Mouse (Mus musculus): ENCODE results near the gene Gpx4. TPM values are rescaled to one million over a fixed set of nuclear protein-coding genes. Genes with fewer than 3 reads are reported as not detected.

The Gpx4 gene
- polyA plus RNA-seq, 1 experiment = 376 TPM

DNA sequence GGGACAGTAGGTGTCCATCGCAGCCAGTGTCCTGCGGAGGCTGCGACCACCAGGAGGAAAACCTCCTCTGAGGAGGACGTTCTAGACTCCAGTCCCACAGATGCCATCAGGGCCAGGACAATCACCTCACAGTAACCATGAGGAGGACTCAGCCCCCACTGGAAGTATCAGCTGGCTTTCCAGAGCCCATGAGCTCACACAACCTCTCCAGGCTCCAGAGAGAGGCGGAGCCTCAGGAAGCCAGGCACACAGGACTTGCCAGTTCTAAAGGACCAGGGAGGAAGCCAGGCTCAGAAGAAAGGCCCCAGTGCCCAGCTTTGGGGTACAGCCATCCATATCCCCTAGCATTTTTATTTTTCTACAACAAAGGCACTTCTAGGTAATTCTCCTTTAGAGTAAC, 48.6 kb downstream of the Gpx4 start:
- no peak for DNase-seq (ENCODE audit: low read depth)

DNA sequence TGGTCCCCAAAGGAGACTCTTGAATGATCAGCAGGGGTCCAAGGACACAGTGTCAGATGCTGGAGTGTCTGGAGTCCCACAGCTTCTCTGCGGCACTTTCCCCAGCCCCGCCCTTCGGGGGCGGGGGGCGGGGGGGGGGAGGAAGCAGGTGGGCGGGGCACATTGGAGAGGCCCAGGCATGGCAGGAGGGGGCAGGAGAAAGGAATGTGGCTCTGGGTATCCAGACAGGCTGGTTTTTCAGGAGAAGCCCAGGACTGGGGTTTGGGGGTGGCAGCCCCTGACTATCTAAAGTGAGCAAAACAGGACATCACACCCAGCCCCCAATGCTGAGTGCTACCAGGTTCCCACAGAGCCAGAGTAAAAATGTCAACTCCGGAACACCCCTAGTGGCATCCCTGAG, 50.3 kb downstream of the Gpx4 start:
- TF ChIP-seq POLR2A (IDR thresholded peaks at IDR 0.05; ENCODE audit: borderline replicate concordance, extremely low read depth, insufficient read depth, insufficient read length, poor library complexity, severe bottlenecking) = no peak
- no peak for TF ChIP-seq CTCF (IDR thresholded peaks at IDR 0.05; ENCODE audit: borderline replicate concordance, extremely low read depth, insufficient read depth, insufficient read length)

More for the DNA sequence above, 48.6 kb downstream of the Gpx4 start:
- TF ChIP-seq CTCF (IDR thresholded peaks at IDR 0.05; ENCODE audit: borderline replicate concordance, extremely low read depth, insufficient read depth, insufficient read length) (no peak), POLR2A (IDR thresholded peaks at IDR 0.05; ENCODE audit: borderline replicate concordance, extremely low read depth, insufficient read depth, insufficient read length, poor library complexity, severe bottlenecking) (no peak)

GRCm38 (mm10) chr10:80098630-80099029, 51.7 kb downstream of the Gpx4 start:
- TF ChIP-seq CTCF (IDR thresholded peaks at IDR 0.05; ENCODE audit: borderline replicate concordance, extremely low read depth, insufficient read depth, insufficient read length) (no peak), POLR2A (IDR thresholded peaks at IDR 0.05; ENCODE audit: borderline replicate concordance, extremely low read depth, insufficient read depth, insufficient read length, poor library complexity, severe bottlenecking) (no peak)

More for the DNA sequence above, 50.3 kb downstream of the Gpx4 start:
- no peak for DNase-seq (ENCODE audit: low read depth)

GRCm38 (mm10) chr10:80100982-80101381, 54.0 kb downstream of the Gpx4 start:
- TF ChIP-seq POLR2A (IDR thresholded peaks at IDR 0.05; ENCODE audit: borderline replicate concordance, extremely low read depth, insufficient read depth, insufficient read length, poor library complexity, severe bottlenecking) (no peak), CTCF (IDR thresholded peaks at IDR 0.05; ENCODE audit: borderline replicate concordance, extremely low read depth, insufficient read depth, insufficient read length) (no peak)
- no peak for DNase-seq (ENCODE audit: low read depth)

More at GRCm38 (mm10) chr10:80098630-80099029, 51.7 kb downstream of the Gpx4 start:
- no peak for DNase-seq (ENCODE audit: low read depth)

DNA sequence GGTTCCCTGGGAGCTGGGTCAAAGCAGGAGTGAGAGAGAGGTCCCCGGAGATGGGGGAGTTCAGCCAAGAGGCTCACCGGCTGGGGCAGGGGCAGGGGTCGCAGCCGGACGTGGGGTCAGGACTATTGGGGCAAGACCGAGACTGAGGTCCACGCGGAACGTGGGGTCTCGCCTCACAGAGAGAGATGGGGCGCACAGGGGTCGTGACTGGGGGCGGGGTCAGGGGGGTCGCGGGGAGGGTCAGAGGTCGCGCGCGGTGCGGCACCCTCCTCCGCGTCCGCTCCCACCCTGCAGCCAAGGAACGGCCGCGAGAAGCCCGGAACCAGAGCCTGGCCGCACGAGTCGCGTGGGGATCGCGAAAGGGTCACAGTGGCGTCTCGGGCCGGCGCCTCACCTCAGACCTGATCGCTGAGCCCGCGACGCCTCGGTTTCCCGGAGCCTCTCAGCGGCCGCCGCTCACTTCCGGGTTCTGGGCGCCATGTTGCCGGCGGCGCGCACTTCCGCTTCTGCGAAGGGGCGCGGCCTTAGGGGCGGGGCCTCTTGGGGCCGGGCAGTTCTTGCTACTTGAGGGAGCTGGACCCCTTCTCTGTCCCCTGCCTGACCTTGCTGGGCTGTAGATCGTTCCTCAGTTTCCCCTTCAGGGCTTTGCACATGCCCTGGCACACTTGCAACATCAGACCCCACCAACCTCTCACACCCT, 55.4 kb downstream of the Gpx4 start:
- DNase-seq (ENCODE audit: low read depth) = peak; percentile 92
- TF ChIP-seq CTCF (IDR thresholded peaks at IDR 0.05; ENCODE audit: borderline replicate concordance, extremely low read depth, insufficient read depth, insufficient read length) = no peak
- peak; percentile 68 for TF ChIP-seq POLR2A (IDR thresholded peaks at IDR 0.05; ENCODE audit: borderline replicate concordance, extremely low read depth, insufficient read depth, insufficient read length, poor library complexity, severe bottlenecking)

DNA sequence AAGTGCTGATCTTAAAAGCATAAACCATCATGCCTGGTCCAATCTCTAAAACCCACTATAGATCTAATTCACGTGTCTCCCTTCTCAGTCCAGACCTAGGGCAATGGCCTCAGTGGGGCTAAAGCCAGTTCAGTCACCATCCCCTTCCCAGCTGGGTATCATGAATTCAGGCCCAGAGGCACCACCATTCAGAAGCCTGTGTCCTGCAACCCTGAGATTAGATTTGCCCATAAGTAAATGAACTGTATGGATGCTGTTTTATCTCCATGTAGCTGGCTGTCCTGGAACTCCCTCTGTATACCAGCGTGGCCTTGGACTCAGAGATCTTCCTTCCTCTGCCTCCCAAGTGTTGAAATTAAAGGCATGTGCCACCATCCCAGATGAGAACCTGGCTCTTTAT, 56.1 kb downstream of the Gpx4 start:
- no peak for DNase-seq (ENCODE audit: low read depth)
- TF ChIP-seq POLR2A (IDR thresholded peaks at IDR 0.05; ENCODE audit: borderline replicate concordance, extremely low read depth, insufficient read depth, insufficient read length, poor library complexity, severe bottlenecking) (no peak), CTCF (IDR thresholded peaks at IDR 0.05; ENCODE audit: borderline replicate concordance, extremely low read depth, insufficient read depth, insufficient read length) (no peak)

- no peak for DNase-seq (ENCODE audit: low read depth)
- TF ChIP-seq CTCF (IDR thresholded peaks at IDR 0.05; ENCODE audit: borderline replicate concordance, extremely low read depth, insufficient read depth, insufficient read length) (no peak), POLR2A (IDR thresholded peaks at IDR 0.05; ENCODE audit: borderline replicate concordance, extremely low read depth, insufficient read depth, insufficient read length, poor library complexity, severe bottlenecking) (no peak)
Observed at GRCm38 (mm10) chr10:80104181-80104580, 57.2 kb downstream of the Gpx4 start.

- no peak for TF ChIP-seq CTCF (IDR thresholded peaks at IDR 0.05; ENCODE audit: borderline replicate concordance, extremely low read depth, insufficient read depth, insufficient read length)
- no peak for TF ChIP-seq POLR2A (IDR thresholded peaks at IDR 0.05; ENCODE audit: borderline replicate concordance, extremely low read depth, insufficient read depth, insufficient read length, poor library complexity, severe bottlenecking)
Observed at GRCm38 (mm10) chr10:80105460-80105859, 58.5 kb downstream of the Gpx4 start, which contains the start of gene Sbno2. TSS of gene Sbno2 (minus strand) at chr10:80105571.

DNA sequence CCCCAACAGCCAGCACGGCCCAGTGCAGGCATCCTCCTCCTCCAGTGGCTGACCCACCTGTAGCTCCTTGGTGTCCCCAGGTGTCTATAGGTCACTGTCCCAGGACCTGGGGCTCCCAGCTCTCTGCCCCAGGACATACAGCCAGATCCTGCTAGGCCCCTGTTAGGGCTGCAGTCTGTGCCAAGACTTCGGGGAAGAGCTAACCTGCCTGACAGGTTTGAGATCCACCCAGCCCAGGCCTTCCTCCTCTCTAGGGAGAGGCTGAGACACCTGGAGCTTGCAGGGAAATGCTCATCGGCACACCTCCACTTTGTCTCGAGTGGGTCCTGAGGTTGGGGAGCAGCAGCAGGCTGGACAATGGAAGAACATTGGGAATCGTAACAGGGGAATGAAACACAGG, 59.0 kb downstream of the Gpx4 start:
- TF ChIP-seq POLR2A (IDR thresholded peaks at IDR 0.05; ENCODE audit: borderline replicate concordance, extremely low read depth, insufficient read depth, insufficient read length, poor library complexity, severe bottlenecking) (no peak), CTCF (IDR thresholded peaks at IDR 0.05; ENCODE audit: borderline replicate concordance, extremely low read depth, insufficient read depth, insufficient read length) (no peak)
- no peak for DNase-seq (ENCODE audit: low read depth)

More at GRCm38 (mm10) chr10:80105460-80105859, 58.5 kb downstream of the Gpx4 start, which contains the start of gene Sbno2:
- no peak for DNase-seq (ENCODE audit: low read depth)

Other genes with a start within 250 kb of the Gpx4 start
- gene Misp, start 226.2 kb upstream of the Gpx4 start, polyA plus RNA-seq (2012; rRNA removed) = 0.59 and 1.1 TPM in 2 replicates
- gene Ptbp1, start 192.7 kb upstream of the Gpx4 start, polyA plus RNA-seq (2012; rRNA removed) = 183 and 194 TPM in 2 replicates
- 18.0 and 28.0 TPM in 2 replicates for gene Prtn3, start 172.7 kb upstream of the Gpx4 start, polyA plus RNA-seq (2012; rRNA removed)
- 805 and 1,208 TPM in 2 replicates for gene Plppr3, start 172.5 kb upstream of the Gpx4 start, polyA plus RNA-seq (2012; rRNA removed)
- 0.28 and 0.49 TPM in 2 replicates for gene Elane, start 160.9 kb upstream of the Gpx4 start, polyA plus RNA-seq (2012; rRNA removed)
- 0.60 and 0.81 TPM in 2 replicates for gene Cfd, start 156.3 kb upstream of the Gpx4 start, polyA plus RNA-seq (2012; rRNA removed)
- gene Med16, start 138.2 kb upstream of the Gpx4 start, polyA plus RNA-seq (2012; rRNA removed) = 84.7 and 92.6 TPM in 2 replicates
- not detected in 2 replicates for gene Gm26602, start 136.3 kb upstream of the Gpx4 start, polyA plus RNA-seq (2012; rRNA removed)
- 4.1 and 4.4 TPM in 2 replicates for gene Kiss1r, start 130.2 kb upstream of the Gpx4 start, polyA plus RNA-seq (2012; rRNA removed)
- 195 and 197 TPM in 2 replicates for gene R3hdm4, start 126.0 kb upstream of the Gpx4 start, polyA plus RNA-seq (2012; rRNA removed)
- 5.2 and 7.0 TPM in 2 replicates for gene Arid3a, start 120.1 kb upstream of the Gpx4 start, polyA plus RNA-seq (2012; rRNA removed)
- gene Wdr18, start 87.0 kb upstream of the Gpx4 start, polyA plus RNA-seq (2012; rRNA removed) = 59.7 and 74.1 TPM in 2 replicates
- 0.20 and 0.38 TPM in 2 replicates for gene Grin3b, start 76.5 kb upstream of the Gpx4 start, polyA plus RNA-seq (2012; rRNA removed)
- gene Tmem259, start 62.8 kb upstream of the Gpx4 start, polyA plus RNA-seq (2012; rRNA removed) = 221 and 337 TPM in 2 replicates
- gene Cnn2, start 58.6 kb upstream of the Gpx4 start, polyA plus RNA-seq (2012; rRNA removed) = 21.2 and 30.7 TPM in 2 replicates
- gene Abca7, start 50.7 kb upstream of the Gpx4 start, polyA plus RNA-seq (2012; rRNA removed) = 12.2 and 12.7 TPM in 2 replicates
- gene Arhgap45, start 30.5 kb upstream of the Gpx4 start, polyA plus RNA-seq (2012; rRNA removed) = 3.4 and 3.8 TPM in 2 replicates
- gene Polr2e, start 7.4 kb upstream of the Gpx4 start, polyA plus RNA-seq (2012; rRNA removed) = 216 and 272 TPM in 2 replicates
- gene Sbno2, start 58.4 kb downstream of the Gpx4 start, polyA plus RNA-seq (2012; rRNA removed) = 30.2 and 31.1 TPM in 2 replicates
- 112 and 127 TPM in 2 replicates for gene Stk11, start 68.6 kb downstream of the Gpx4 start, polyA plus RNA-seq (2012; rRNA removed)
- gene Atp5d, start 91.5 kb downstream of the Gpx4 start, polyA plus RNA-seq (2012; rRNA removed) = 445 and 501 TPM in 2 replicates
- 152 and 242 TPM in 2 replicates for gene Cbarp, start 93.7 kb downstream of the Gpx4 start, polyA plus RNA-seq (2012; rRNA removed)
- 177 and 213 TPM in 2 replicates for gene Midn, start 101.1 kb downstream of the Gpx4 start, polyA plus RNA-seq (2012; rRNA removed)
- gene Cirbp, start 118.8 kb downstream of the Gpx4 start, polyA plus RNA-seq (2012; rRNA removed) = 381 and 490 TPM in 2 replicates
- gene 1600002K03Rik, start 125.8 kb downstream of the Gpx4 start, polyA plus RNA-seq (2012; rRNA removed) = 18.5 and 21.2 TPM in 2 replicates
- gene Efna2, start 132.3 kb downstream of the Gpx4 start, polyA plus RNA-seq (2012; rRNA removed) = 57.2 and 66.4 TPM in 2 replicates
- 59.1 and 61.2 TPM in 2 replicates for gene Mum1, start 179.3 kb downstream of the Gpx4 start, polyA plus RNA-seq (2012; rRNA removed)
- 272 and 426 TPM in 2 replicates for gene Ndufs7, start 202.0 kb downstream of the Gpx4 start, polyA plus RNA-seq (2012; rRNA removed)
- 15.3 and 19.8 TPM in 2 replicates for gene Gamt, start 213.8 kb downstream of the Gpx4 start, polyA plus RNA-seq (2012; rRNA removed)
- gene Dazap1, start 214.3 kb downstream of the Gpx4 start, polyA plus RNA-seq (2012; rRNA removed) = 158 and 207 TPM in 2 replicates
- gene Rps15, start 245.3 kb downstream of the Gpx4 start, polyA plus RNA-seq (2012; rRNA removed) = 2,157 and 2,683 TPM in 2 replicates
- 189 and 292 TPM in 2 replicates for gene Apc2, start 248.8 kb downstream of the Gpx4 start, polyA plus RNA-seq (2012; rRNA removed)

Measured in brain, embryonic 14.5 days (tissue).